Mouse (Mus musculus) erythroblast, embryonic 14.5 days (primary cell): ENCODE data around the gene Gm13695.
"Not testable (repeated sequence)": the region's sequence is repeated elsewhere in the genome, so short reads cannot be mapped to it uniquely, and the experiment has no call there.

Experiments used
- GATA1 ChIP-seq: IDR thresholded peaks from 2 replicates; pipeline ENCODE4 v1.6.1; 2012; ENCODE audit warnings: low read length, inconsistent platforms, mixed read lengths
- TAL1 ChIP-seq: IDR thresholded peaks from 3 replicates; pipeline ENCODE4 v1.6.1; 2012; ENCODE audit warnings: low read length, inconsistent platforms, mixed read lengths

GRCm38 (mm10) chr2:83955393-83955792, 11.7 kb upstream of the Gm13695 start, which contains the start of gene Gm13698:
- TF ChIP-seq GATA1, TAL1: not testable (repeated sequence)
